In the genomic region with DNA sequence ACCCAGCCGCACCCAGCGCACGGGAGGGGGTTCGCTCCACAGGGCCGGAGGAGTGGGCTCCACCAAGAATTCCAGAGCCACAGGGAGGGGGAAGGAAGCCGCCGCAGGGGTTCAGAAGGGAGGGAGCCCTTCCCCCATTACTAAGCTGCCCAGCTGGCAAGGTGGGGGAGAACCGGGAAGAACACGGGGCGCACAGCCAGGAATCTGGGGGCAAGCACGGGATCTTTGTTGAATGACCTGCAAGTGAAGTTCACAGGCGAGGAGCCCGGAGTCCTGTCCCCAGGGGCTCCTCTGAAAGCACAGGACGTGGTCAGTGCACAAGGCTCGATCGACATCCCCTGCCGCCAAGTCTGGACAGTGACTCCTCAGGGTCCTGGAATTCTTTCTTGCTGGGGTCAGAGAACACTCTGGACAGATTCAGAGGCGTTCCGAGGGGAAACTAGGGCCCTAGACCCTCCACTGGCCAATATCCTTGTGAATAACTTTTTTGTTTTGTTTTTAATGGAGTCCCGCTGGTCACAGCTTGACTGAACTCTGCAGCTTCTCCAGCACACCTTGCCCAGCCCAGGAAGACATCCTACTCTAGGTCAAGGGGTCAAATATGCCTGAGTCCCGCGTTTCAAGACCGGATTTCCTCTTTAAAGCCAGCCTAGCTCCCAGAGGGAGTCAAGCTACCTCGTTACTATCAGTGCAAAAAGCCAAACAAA, we compare ENCODE assay signal across 10 mouse cellular contexts. TPM values are rescaled to one million over a fixed set of nuclear protein-coding genes. Genes with fewer than 3 reads are reported as not detected.
DNase-seq lines count a peak whose midpoint lies in the region; ATAC-seq lines count a peak whose summit lies in the region.
"Had no signal": no experiment of that assay in that cellular context is flagged by ENCODE, and none has a peak within 500 bp of the region (broad histone marks: within the 10 kb centered on the region; RNA-seq: fewer than 3 reads in every experiment).

No protein-coding gene starts in this region.

- intact Hi-C loops in heart, postnatal 14 days (cut with DNase I): no loop called here

- peak overlapping the region; percentile 28 for H3K4me3 ChIP-seq in forebrain, embryonic 13.5 days
- H3K4me3 ChIP-seq in midbrain, embryonic 12.5 days: peak overlapping the region; percentile 20

- 5% methylated on average over 24 of the region's 24 CpGs for WGBS in forebrain, embryonic 13.5 days
- WGBS in midbrain, embryonic 12.5 days: 2% methylated on average over 24 of the region's 24 CpGs

- no peaks in the 10 kb centered on the region for H3K9me3 ChIP-seq in forebrain, embryonic 13.5 days (replicated peaks)
- H3K9me3 ChIP-seq in midbrain, embryonic 12.5 days: no peaks in the 10 kb centered on the region

- DNase-seq in cerebellum, adult 9-11 months: peak; percentile 20
- DNase-seq in heart, postnatal 14 days: peak; percentile 60 to 68
- peak; percentile 53 to 74 for DNase-seq in kidney, postnatal 25 days
- no peak for DNase-seq in right cerebral cortex, postnatal 25 days
- DNase-seq in right cerebral cortex, adult 2 months (ENCODE audit: low spot score in 2 of 2): no peak

- H3K4me2 ChIP-seq in forebrain, embryonic 13.5 days: peak overlapping the region; percentile 63
- peak overlapping the region; percentile 51 for H3K4me2 ChIP-seq in midbrain, embryonic 12.5 days (replicated peaks)

- no peak for ATAC-seq in cerebellum, adult (ENCODE audit: insufficient number of reproducible peaks, low FRiP score, low TSS enrichment)
- no peak for ATAC-seq in forebrain, embryonic 13.5 days
- ATAC-seq in midbrain, embryonic 12.5 days (ENCODE audit: low FRiP score, low read depth): no peak

- H3K9ac ChIP-seq in forebrain, embryonic 13.5 days: peak overlapping the region; percentile 63
- H3K9ac ChIP-seq in midbrain, embryonic 12.5 days (replicated peaks): peak overlapping the region; percentile 20

- peaks cover 14% of the 10 kb centered on the region for H3K27me3 ChIP-seq in forebrain, embryonic 13.5 days
- peaks cover 22% of the 10 kb centered on the region for H3K27me3 ChIP-seq in midbrain, embryonic 12.5 days

- H3K36me3 ChIP-seq in forebrain, embryonic 13.5 days (ENCODE audit: poor library complexity, severe bottlenecking): no peaks in the 10 kb centered on the region
- H3K36me3 ChIP-seq in midbrain, embryonic 12.5 days: no peaks in the 10 kb centered on the region

- peaks cover 25% of the 10 kb centered on the region for H3K4me1 ChIP-seq in forebrain, embryonic 13.5 days
- H3K4me1 ChIP-seq in midbrain, embryonic 12.5 days: peaks cover 23% of the 10 kb centered on the region

- no peak overlapping the region; the same call in 1 of the 2 replicates for H3K27ac ChIP-seq in forebrain, embryonic 13.5 days
- no peak overlapping the region for H3K27ac ChIP-seq in midbrain, embryonic 12.5 days (replicated peaks)

RNA-seq across cellular contexts. Expression of gene Zfp423, which starts 15.5 kb away (rescaled TPM):
- 21.5 and 23.2 TPM in 2 replicates for polyA plus RNA-seq in forebrain, embryonic 13.5 days (2015; fragmentation: Nextera tagmentation; extraction: Ambion mirVana)
- 1 to 10 TPM; 8.0 to 8.5 TPM for total RNA-seq in heart, postnatal 14 days (2021)
- polyA plus RNA-seq in midbrain, embryonic 12.5 days (2016; fragmentation: Nextera tagmentation; extraction: Ambion mirVana): 47.9 and 60.8 TPM in 2 replicates
- total RNA-seq: common myeloid progenitor, adult 5-6 weeks; neutrophil, adult 5-6 weeks had no signal

Comparison
In these comparisons a context has a peak if more than half of its experiments do, and no peak if none do; other contexts are left out.
1. DNase-seq: peak in cerebellum, adult 9-11 months (single experiment), heart, postnatal 14 days (2 of 2) and kidney, postnatal 25 days (2 of 2); none in right cerebral cortex, postnatal 25 days (single experiment) and right cerebral cortex, adult 2 months (0 of 2).